Mouse (Mus musculus) hematopoietic multipotent progenitor cell, adult 10-12 weeks (in vitro differentiated cells): Measurements from ENCODE around the gene Pip5kl1. TPM values are rescaled to one million over a fixed set of nuclear protein-coding genes. Genes with fewer than 3 reads are reported as not detected.

Experiments used
- polyA plus RNA-seq: library from polyadenylated mRNA; stranded (reverse); fragments of >175 nt; gene quantifications from 2 replicates; pipeline ENCODE4 v1.2.3, GENCODE M21; 2012; ENCODE audit warnings: low replicate concordance

Pip5kl1 gene
- 0.16 TPM in 1 of 2 replicates, not detected in the other for polyA plus RNA-seq

DNA sequence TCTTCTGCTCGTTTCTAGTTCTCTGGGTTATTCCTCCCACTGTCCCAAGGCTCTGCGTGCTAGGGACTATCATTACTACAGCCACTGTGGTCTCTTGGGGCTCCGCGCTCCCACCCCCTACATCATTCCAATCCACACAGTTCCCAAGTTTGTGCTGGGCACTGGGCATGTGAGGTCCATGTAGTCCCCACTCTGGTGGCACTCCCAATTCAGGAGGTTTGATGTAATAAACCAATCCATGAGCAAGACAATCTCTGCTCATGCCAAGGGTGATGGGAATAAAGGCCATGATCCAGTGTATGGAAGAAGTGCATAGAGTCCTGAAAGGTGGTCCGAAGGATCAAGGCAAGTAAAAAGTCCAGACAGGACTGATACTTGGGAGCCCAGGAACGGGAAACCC lies at the start of gene Pip5kl1:
Gene Pip5kl1 (plus strand): TSS at position 301 of the 400 bp plus-strand sequence.

GRCm38 (mm10) chr2:32534733-32535471 lies 39.7 kb upstream of the Pip5kl1 start, which contains the start of gene Fam102a:
Gene Fam102a, plus strand, starts transcription at chr2:32535332.

DNA sequence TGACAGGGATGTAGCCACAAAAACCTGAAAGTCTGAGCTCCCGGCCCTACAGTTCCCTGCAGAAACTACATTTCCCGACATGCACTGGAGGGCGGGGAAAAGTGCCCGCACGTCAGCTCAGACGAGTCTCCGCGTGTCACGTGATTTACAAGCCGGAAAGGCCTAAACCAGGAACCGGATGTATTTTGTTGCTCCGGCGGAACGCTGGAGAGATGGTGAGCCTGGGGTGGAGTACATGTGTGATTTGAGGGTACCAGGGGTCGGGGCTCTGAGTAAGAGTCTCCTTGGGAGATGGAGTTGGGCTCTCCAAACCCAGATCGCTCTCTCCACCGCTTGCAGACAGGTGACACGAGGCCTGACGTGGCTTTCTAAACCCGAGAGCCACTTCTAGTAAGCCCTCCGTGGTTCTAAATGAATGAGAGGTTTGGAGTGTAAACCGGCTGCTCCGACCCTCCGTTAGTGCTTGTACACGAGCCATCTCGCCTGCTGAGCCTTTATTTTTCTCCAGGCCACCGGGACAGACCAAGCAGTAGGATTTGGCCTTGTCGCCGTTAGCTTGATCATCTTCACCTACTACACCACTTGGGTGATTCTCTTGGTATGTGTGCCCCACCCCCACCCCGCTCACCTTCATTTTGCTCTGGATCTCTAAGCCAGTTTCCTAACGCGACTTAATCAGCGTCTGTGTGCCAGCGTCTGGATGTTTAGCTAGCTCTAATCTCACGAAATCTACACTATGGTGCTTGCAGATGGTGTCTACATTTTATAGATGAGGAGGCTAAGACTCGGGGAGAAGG lies 3.7 kb upstream of the Pip5kl1 start, which contains the start of gene Dpm2:
Gene Dpm2 (plus strand): TSS at position 161 of the 797 bp plus-strand sequence.

DNA sequence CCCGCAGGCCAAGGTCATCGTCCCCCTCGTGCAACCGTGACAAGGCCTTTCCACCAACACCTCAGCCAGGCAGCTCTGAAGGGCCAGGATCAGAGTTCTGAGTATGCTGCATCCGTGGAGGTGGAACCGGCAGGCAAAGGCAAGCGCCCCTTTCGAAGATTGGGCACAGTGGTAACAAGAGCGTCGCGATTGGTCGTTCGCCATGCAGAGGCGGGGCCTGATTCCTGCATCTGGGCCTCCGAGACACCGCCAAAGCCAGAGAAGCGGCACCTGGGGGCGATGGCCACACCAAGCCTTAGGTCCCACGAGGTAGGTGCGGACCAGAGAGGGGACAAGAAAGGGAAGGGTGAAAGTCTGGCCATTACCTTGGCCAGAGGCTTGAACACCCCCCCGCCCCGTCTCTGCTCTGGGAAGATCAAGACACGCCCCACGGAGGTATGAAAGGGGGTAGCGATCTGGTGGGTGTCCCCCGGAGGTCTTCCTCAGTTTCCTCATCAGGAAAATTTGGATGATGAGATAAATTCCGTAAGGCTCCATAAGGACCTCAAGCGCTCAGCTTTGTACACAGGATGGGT lies 1.1 kb downstream of the Pip5kl1 start, which contains the start of gene 9430097D07Rik:
Gene 9430097D07Rik (minus strand): TSS at position 99 of the 575 bp plus-strand sequence.

DNA sequence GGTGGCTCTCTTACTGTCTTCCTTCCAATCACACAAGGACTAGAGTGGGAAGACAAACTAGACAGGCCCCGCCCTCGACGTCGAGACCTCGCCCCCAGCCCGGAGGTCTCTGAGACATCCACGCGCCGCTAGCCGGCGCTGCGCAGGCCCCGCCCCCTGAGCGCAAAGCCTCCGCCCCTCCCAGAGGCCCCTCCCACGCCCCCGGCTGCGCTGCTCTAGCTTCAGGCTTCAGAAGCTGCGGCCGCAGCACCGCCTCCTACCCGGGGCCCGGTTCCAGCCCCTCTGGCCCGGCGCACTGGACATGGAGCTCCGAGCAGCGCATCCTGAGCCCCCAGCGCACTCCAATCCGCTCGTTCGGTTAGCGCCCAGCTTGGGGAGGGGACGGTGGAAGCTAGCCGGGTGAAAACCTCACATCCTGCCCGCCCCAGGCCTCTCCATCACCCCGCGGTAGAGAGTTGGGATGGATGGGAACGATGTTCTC lies 12.3 kb downstream of the Pip5kl1 start, which contains the start of gene St6galnac4:
Gene St6galnac4 (plus strand): TSS at position 225 of the 481 bp plus-strand sequence.

GRCm38 (mm10) chr2:32599409-32599808 lies 24.8 kb downstream of the Pip5kl1 start, which contains the start of gene St6galnac6:
Gene St6galnac6, plus strand, starts transcription at chr2:32599709.

DNA sequence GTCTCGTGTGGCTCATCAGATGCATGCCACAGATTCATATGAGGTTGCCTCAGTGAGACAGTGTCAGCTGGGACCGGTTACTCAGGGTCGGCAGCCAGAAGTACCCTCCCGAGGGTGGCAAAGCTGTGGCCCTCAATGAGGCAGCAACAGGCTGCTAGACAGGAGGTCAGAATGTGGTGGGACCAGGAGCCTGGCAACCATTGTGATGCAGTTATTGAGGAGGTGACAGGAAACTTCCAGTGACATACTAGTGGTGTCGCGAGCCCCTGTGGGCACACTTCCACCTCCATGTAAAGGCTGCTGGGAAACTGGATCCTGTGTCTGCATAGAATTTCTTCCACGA lies 46.9 kb downstream of the Pip5kl1 start, which contains the start of gene Ak1:
Gene Ak1 (plus strand): TSS at position 242 of the 343 bp plus-strand sequence.

Other genes with a start within 250 kb of the Pip5kl1 start
- gene Ciz1, start 222.5 kb upstream of the Pip5kl1 start, polyA plus RNA-seq = 191 and 234 TPM in 2 replicates
- 1.2 TPM in 2 replicates for gene Dnm1, start 221.5 kb upstream of the Pip5kl1 start, polyA plus RNA-seq
- 169 and 253 TPM in 2 replicates for gene 1110008P14Rik, start 192.9 kb upstream of the Pip5kl1 start, polyA plus RNA-seq
- gene Lcn2, start 186.5 kb upstream of the Pip5kl1 start, polyA plus RNA-seq = 50.7 and 52.8 TPM in 2 replicates
- 2.4 and 4.3 TPM in 2 replicates for gene Ptges2, start 178.9 kb upstream of the Pip5kl1 start, polyA plus RNA-seq
- gene Naif1, start 124.3 kb upstream of the Pip5kl1 start, polyA plus RNA-seq = 7.2 and 12.8 TPM in 2 replicates
- 14.7 and 24.4 TPM in 2 replicates for gene Slc25a25, start 123.4 kb upstream of the Pip5kl1 start, polyA plus RNA-seq
- 136 and 166 TPM in 2 replicates for gene Fam102a, start 39.5 kb upstream of the Pip5kl1 start, polyA plus RNA-seq
- gene Dpm2, start 3.9 kb upstream of the Pip5kl1 start, polyA plus RNA-seq = 11.0 and 11.9 TPM in 2 replicates
- not detected in 2 replicates for gene 9430097D07Rik, start 887 bp downstream of the Pip5kl1 start, polyA plus RNA-seq
- gene St6galnac4, start 12.3 kb downstream of the Pip5kl1 start, polyA plus RNA-seq = 29.1 and 47.0 TPM in 2 replicates
- 15.4 and 20.9 TPM in 2 replicates for gene St6galnac6, start 24.9 kb downstream of the Pip5kl1 start, polyA plus RNA-seq
- 0.09 and 0.66 TPM in 2 replicates for gene Ak1, start 47.0 kb downstream of the Pip5kl1 start, polyA plus RNA-seq
- 13.8 and 31.2 TPM in 2 replicates for gene Eng, start 71.8 kb downstream of the Pip5kl1 start, polyA plus RNA-seq
- 47.2 and 135 TPM in 2 replicates for gene Fpgs, start 129.3 kb downstream of the Pip5kl1 start, polyA plus RNA-seq
- gene Cdk9, start 138.3 kb downstream of the Pip5kl1 start, polyA plus RNA-seq = 91.0 and 160 TPM in 2 replicates
- 153 and 217 TPM in 2 replicates for gene Sh2d3c, start 146.3 kb downstream of the Pip5kl1 start, polyA plus RNA-seq
- gene 6330409D20Rik, start 166.2 kb downstream of the Pip5kl1 start, polyA plus RNA-seq = not detected in 2 replicates
- gene Tor2a, start 182.4 kb downstream of the Pip5kl1 start, polyA plus RNA-seq = 61.8 and 69.6 TPM in 2 replicates
- 0.04 and 0.09 TPM in 2 replicates for gene Ttc16, start 200.8 kb downstream of the Pip5kl1 start, polyA plus RNA-seq
- gene Ptrh1, start 201.0 kb downstream of the Pip5kl1 start, polyA plus RNA-seq = 2.4 and 6.0 TPM in 2 replicates
- not detected in 2 replicates for gene Cfap157, start 209.6 kb downstream of the Pip5kl1 start, polyA plus RNA-seq